Mouse (Mus musculus) telencephalon, adult 2 months (tissue): ENCODE measurements around the gene Nkx3-2.

Source experiments
- DNase-seq: peaks from one replicate; pipeline ENCODE4 v3.0.0-alpha.2; 2011; ENCODE audit warnings: low read depth, low spot score

Nkx3-2 gene

GRCm38 (mm10) chr5:41763731-41764721, at the start of gene Nkx3-2:
TSS of gene Nkx3-2 (minus strand) at chr5:41764501.
- DNase-seq, result no peak

- no peak for DNase-seq
Measured at GRCm38 (mm10) chr5:41812516-41812915, 48.2 kb upstream of the Nkx3-2 start.

GRCm38 (mm10) chr5:41811279-41811678, 47.0 kb upstream of the Nkx3-2 start:
- DNase-seq, result no peak

- DNase-seq, result no peak
Measured at GRCm38 (mm10) chr5:41807383-41807782, 43.1 kb upstream of the Nkx3-2 start.

- no peak for DNase-seq
Measured at GRCm38 (mm10) chr5:41806176-41806575, 41.9 kb upstream of the Nkx3-2 start.

- DNase-seq, result peak; percentile 21
Measured at GRCm38 (mm10) chr5:41805085-41805484, 40.8 kb upstream of the Nkx3-2 start.

DNA sequence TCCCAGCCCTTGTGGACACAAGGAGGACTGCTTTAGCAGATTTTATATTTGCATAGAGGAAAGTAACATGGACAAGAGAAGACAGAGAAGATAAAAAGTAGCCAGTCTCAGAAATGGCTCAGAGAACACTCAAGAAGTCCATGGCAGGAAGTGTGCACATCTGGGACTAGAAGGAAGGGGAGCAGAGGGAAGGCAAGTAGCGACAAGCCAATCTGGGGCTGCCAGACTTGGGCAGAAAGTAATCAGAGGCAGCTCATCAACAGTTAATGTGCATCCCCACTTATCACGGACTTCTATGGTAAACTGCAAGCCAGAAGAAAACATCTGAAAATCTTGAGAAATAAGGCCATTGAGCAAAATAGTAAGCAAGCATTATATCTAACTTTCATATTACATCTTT, 40.3 kb upstream of the Nkx3-2 start:
- DNase-seq, result no peak

GRCm38 (mm10) chr5:41801622-41802021, 37.3 kb upstream of the Nkx3-2 start:
- DNase-seq, result no peak

GRCm38 (mm10) chr5:41794434-41794833, 30.1 kb upstream of the Nkx3-2 start:
- peak; percentile 33 for DNase-seq

- no peak for DNase-seq
Measured at GRCm38 (mm10) chr5:41790517-41790916, 26.2 kb upstream of the Nkx3-2 start.

- DNase-seq, result no peak
Measured at GRCm38 (mm10) chr5:41788877-41789276, 24.6 kb upstream of the Nkx3-2 start.

DNA sequence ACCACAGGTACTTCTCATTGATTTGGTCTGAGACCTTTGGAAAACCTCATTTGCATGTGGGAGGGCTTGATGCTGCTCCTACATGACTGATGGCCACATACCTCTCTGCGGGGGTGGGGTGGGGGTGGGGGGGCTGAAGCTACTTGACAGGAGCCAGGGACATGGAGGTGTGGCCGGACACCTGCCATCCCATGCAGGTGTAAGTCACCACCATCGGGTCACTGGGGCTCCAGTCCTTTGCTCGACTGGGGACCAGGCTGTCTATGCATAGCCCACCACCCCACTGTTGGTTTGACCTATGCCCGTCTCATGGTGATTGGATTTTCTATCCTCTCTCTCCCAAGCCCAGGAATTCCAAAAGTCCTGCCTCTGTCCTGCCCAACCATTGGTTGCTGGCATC, 17.6 kb upstream of the Nkx3-2 start:
- no peak for DNase-seq

DNA sequence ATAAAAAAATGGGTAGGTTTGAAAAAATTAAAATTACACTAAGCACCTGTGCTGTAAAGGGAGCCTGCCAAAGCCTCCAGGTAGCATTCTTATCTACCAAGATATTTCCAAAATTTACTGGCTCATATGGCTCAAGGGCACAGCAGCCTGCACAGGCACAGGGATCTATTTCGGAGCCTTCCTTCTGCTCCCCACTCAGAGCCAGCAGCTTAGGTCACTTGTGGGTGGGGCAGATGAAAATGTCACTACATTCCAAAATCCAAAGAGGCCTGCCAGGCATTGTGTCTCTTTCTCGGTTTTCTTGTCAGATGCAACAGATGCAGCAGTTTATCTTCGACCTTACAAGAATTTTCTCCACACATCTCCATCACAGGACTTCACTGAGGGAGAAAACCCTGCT, 15.7 kb upstream of the Nkx3-2 start:
- DNase-seq, result no peak

DNA sequence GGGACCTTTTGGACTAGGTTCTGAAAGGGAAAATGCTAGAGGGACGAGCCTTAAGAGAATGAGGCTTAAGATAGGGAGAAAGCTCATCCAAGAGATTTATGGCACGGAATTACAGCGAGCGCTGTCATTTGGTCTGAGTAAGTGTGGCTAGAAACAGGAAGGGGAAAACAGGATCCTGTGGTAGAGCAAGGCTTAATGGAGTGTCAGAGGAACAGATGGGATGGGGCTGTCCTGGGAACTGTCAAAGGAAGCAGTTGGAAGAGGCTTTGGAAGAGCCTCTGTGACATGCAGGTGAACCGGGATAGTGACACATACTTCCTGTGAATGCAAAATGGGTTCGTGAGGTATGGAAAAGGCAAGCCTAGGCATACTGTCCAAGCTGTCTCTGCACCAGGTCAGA, 11.4 kb upstream of the Nkx3-2 start:
- no peak for DNase-seq

DNA sequence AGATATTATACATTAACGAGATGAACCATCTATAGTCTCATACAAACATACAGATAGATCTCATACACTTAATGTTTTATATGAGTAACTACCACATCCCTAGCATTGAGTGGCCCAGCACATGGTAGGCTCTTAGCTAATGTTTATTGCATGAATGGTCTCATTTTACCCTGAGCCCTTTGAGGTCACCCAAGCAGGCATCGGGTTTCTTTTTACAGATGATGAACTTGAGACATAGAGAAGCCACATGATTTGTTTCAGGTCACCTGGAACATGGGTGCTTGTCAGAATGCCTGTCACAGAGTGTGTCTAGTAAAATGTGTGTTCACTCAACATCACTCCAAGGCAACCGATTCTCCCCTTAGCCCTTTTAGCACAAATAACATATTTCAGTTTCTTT, 11.0 kb upstream of the Nkx3-2 start:
- DNase-seq, result no peak

- peak; percentile 68 for DNase-seq
Measured at GRCm38 (mm10) chr5:41768382-41769040, 4.2 kb upstream of the Nkx3-2 start.

DNA sequence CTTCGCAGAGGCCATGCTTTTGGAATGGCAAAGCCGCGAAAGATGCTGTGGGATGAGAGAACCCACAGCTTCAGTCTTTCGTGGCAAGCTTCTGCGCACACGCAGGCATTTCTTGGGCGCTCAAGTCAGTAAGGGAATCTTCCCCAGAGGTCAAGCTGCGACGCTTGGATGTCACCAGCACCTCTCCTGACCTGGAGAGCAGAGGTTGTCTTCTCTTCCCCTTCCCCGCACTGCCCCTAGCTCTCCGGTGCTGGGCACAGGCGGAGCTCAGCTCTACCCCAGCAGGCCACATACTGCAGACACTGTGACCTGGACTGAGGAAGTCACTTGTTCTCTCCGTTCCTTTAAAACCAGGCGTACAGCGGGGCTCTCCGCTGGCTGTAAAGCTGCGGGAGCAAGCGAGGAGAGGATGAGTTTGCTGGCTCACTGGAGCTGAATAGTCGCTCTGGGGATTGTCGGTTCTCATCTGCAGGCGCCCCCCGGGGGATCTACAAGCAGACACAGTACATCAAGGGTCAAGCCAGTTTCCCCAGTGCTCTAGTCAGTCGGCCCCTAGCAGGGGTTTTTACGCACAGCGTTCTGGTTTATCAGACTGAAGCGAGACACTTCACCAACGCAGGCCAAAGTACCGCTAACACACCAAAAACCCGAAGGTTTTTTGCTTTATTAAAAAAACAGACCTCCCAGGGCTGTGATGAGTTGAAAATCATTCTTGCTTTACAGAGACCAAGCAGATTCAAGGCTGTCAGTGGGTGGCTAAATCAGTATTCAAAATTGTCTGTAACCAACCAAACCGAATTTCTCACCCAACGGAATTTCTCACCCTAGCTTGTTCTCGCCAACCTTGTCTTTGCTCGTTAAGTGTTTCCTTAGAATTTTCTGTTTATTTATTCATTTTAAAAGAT, 3.2 kb upstream of the Nkx3-2 start:
- no peak for DNase-seq

- no peak for DNase-seq
Measured at GRCm38 (mm10) chr5:41766406-41767010, 2.2 kb upstream of the Nkx3-2 start.

GRCm38 (mm10) chr5:41765626-41766405, 1.5 kb upstream of the Nkx3-2 start:
- no peak for DNase-seq

DNA sequence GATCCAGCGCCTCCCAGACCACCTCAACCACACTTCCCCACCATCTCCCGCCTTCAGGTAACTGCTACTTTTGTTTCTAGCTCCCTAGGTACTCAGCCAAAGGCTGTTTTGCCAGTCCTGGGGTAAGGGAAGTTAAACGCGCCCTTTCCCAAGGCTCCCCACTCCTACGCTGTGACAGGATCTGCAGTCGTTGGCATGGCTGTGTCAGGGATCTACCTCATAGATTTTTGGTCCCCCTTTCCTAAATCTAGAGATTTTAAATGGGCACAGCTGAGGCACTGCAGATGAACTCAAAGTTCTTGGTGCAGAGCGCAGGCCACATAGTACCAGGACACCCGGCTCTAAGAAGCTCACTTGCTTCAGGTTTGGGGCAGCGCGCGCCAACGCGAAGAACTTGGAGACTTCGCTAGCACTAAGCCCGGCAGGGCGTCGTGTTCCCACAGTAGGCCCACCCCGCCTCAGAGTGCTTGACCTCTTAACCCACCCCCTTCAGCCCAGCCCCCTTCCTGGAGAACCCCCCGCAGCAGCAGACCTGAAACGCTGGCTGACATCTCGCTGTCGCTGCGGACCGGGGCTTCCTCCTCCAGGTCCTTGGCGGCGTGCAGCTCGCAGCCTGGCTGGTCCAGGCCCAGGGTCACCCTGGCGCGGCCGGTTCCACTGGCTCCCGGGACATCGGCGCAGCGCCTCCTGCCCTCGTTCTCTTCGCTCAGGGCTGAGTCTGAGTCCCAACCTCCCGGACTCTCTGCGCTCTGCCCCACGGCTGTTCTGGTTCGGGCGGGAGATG, 1.2 kb downstream of the Nkx3-2 start:
- no peak for DNase-seq
